Mouse (Mus musculus) ovary, adult 2 months (tissue): ENCODE measurements around the gene Tgm6. TPM values are rescaled to one million over a fixed set of nuclear protein-coding genes. Genes with fewer than 3 reads are reported as not detected.

Experiments
- polyA plus RNA-seq: library from polyadenylated mRNA; depleted of rRNA; stranded (reverse); fragments of >200 nt; gene quantifications from 2 replicates; pipeline ENCODE4 v1.2.3, GENCODE M21; 2012; rRNA removed

Tgm6 gene
- 0.03 and 0.05 TPM in 2 replicates for polyA plus RNA-seq

GRCm38 (mm10) chr2:130112116-130112515 lies at the start of gene Tgm6:
Tgm6 (plus strand) TSS chr2:130112416.

DNA sequence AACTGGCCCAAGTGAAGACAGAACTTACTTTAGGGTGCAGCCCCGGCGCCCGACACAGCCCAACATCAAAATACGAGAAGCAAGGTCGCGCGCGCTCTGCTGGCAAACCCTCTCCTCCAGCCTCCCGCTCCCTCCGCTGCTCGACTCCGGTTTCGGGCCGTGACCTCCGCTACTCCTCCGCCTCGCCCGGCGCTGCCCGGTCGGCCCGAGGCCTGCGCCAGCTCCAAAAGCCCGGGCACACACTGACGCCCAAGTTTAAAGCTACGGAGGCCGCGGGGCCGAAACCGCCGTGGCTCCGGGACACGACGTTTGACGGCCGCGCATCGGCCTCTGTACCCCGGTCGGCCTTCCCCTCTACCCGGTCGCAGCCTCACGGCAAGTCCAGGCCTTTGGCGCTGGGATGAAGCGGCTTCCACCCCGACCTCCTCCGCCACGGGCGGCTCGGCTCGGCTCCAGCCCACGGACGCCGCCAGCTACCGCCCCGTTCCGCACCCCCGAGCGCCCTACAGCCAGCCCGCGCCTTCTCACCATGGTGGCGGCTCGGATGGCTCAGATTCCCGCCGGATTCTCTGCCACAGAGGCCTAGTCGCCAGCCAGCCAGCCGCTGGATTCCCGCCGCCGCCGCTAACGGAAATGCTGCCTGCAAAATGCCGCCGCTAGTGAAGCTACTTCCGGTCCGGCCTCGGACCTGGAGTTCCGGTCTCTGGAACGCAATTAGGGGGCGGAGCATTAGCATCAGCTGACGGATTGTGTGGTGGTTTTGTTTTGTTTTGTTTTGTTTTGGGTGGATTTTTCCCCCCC lies 66.7 kb downstream of the Tgm6 start, which contains the start of gene Snrpb:
TSS of gene Snrpb (minus strand) at position 698 of the 801 bp plus-strand sequence.

DNA sequence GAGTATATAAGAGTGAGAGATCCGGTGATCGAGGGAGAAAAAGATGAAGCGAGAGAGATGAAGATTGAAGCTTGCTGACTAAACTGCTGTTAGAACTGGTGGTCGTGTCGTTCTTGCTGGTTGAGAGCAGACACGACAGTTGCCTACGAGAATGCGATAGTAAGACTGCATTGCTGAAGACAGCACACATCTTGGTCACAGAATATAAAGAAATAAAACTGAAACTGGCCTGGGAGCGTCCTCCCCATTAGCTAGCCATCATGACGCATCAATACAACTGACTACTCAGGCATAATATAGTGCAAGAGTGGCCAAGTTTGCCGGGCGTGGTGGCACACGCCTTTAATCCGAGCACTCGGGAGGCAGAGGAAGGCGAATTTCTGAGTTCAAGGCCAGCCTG lies 82.7 kb downstream of the Tgm6 start, which contains the start of gene Tmc2:
TSS of gene Tmc2 (plus strand) at position 301 of the 400 bp plus-strand sequence.

Other genes starting within 250 kb of the Tgm6 start
- 0.15 and 0.18 TPM in 2 replicates for gene Tgm3, start 100.1 kb upstream of the Tgm6 start, polyA plus RNA-seq
- 465 and 640 TPM in 2 replicates for gene Snrpb, start 67.0 kb downstream of the Tgm6 start, polyA plus RNA-seq
- gene Tmc2, start 82.8 kb downstream of the Tgm6 start, polyA plus RNA-seq: 0.05 TPM in 2 replicates
- 81.8 and 91.9 TPM in 2 replicates for gene Nop56, start 162.0 kb downstream of the Tgm6 start, polyA plus RNA-seq
- gene Idh3b, start 172.1 kb downstream of the Tgm6 start, polyA plus RNA-seq: 222 and 234 TPM in 2 replicates
- 35.1 and 36.5 TPM in 2 replicates for gene Ebf4, start 182.8 kb downstream of the Tgm6 start, polyA plus RNA-seq